Mouse (Mus musculus) 416B (cell line): ENCODE data around the gene Zyx.

Experiments
- DNase-seq: peaks from one replicate; pipeline ENCODE4 v3.0.0; 2011; ENCODE audit warnings: low read depth

Gene Zyx

DNA sequence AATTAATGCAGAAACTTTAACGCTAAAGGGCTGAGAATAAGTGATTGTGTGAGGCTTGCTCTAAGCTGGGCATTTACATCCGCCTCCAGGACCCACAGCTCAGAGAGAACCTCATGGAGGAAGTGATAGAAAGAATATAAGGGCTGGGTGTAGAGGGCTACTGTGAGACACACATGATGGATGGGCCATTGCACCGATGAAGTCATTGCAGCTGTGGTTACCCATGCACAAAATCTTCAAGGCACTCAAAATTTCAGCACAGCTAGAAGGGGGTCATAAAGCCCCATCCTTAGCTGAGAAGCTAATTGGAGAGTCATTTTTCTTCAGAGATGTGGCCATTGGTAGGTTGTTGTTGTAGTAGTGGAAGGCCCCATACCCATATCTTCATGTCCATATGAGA, 48.9 kb downstream of the Zyx start:
- DNase-seq: no peak

DNA sequence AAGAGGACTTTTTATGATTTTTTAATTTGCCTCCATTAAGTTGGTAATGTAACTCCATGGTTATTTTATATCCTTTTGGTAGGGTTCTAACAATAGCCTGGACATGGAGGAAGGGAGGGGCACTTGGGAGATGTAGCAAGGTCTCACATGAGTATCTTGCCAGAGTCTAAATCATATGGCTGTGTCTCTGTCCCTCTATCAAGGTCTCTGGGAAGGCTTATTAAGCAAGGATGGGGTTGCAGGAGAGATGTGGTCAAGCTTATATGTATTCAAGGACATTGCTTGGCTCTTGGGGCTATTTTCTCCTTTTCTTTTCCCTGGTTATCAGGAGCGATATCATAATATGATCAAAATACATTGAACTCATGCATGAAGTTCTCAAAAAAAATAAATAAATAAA, 49.6 kb downstream of the Zyx start:
- no peak for DNase-seq

DNA sequence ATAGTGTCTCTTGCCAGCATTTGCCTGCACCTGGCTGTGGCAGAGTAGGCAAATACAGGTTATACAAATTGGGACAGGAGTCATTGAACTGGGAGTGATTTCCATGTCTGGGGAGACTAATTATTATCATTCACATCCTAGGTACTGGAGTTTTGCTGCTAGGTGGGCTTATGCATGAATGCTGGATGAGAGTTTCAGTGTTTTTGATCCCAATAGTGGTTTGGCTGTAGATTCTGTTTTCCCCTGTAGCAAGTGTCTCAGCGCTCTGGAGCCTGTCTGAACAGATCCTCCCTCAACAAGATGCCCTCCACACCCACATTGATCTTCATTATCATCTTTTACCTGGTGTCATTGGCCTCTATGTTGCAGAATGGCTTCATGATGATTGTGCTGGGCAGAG, 50.5 kb downstream of the Zyx start, which contains the start of gene Tas2r143:
Gene Tas2r143 (plus strand): TSS at position 301 of the 400 bp plus-strand sequence.
- no peak for DNase-seq

DNA sequence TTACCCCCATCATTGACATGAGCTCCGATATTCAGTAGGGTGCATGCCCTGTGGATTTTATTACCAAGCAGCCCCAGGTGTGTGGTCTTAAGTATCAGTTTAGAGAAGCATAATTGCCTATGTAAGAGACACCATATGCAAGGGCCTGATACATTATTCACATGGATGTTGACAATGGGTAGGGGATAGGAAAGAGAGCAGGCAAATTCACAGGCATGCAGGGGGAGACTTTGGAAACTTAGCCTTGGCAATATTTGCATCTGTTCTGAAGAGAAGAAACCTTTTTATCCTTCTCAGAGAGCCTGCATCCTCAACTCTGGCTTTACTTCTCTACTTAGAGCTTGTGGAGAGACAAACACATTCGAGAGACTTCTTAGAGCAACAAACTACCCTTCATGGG, 55.7 kb downstream of the Zyx start, which contains the start of gene Tas2r135:
Gene Tas2r135 (plus strand): TSS at position 301 of the 400 bp plus-strand sequence.
- no peak for DNase-seq
